Mouse (Mus musculus) forebrain, embryonic 12.5 days (tissue): ENCODE measurements at regions not wholly inside any gene's neighbourhood (a gene's known extent, or its start where the extent isn't known, plus 50 kb on each side); places are given as distances from the start of the nearest gene placed in this dataset.

Experiments
- ATAC-seq: fragments of 200-750 bp; cut with Nextera tagmentation; 2 replicates; pipeline ENCODE4 v1.8.0; 2017; ENCODE audit warnings: moderate TSS enrichment; ENCODE audit not compliant: low FRiP score
- H3K27ac ChIP-seq: fragments of 300-500 bp; sonication (generic); 2 replicates; pipeline ENCODE4 v1.5.1; 2016; ENCODE audit warnings: mild to moderate bottlenecking
- H3K27me3 ChIP-seq: fragments of 300-500 bp; sonication (generic); 2 replicates; pipeline ENCODE4 v1.6.1; 2016; ENCODE audit warnings: mild to moderate bottlenecking
- H3K36me3 ChIP-seq: fragments of 300-500 bp; sonication (generic); replicated peaks from 2 replicates; pipeline ENCODE4 v1.6.1; 2016; ENCODE audit warnings: mild to moderate bottlenecking
- H3K4me1 ChIP-seq: fragments of 300-500 bp; sonication (generic); 2 replicates; pipeline ENCODE4 v1.6.1; 2016
- H3K4me2 ChIP-seq: fragments of 300-500 bp; sonication (generic); 2 replicates; pipeline ENCODE4 v1.6.1; 2016; ENCODE audit warnings: mild to moderate bottlenecking, moderate library complexity
- H3K4me3 ChIP-seq: fragments of 300-500 bp; sonication (generic); replicated peaks from 2 replicates; pipeline ENCODE4 v1.5.1; 2016; ENCODE audit warnings: mild to moderate bottlenecking
- H3K9ac ChIP-seq: fragments of 300-500 bp; sonication (generic); 2 replicates; pipeline ENCODE4 v1.6.1; 2016; ENCODE audit warnings: mild to moderate bottlenecking
- H3K9me3 ChIP-seq: fragments of 300-500 bp; sonication (generic); 2 replicates; pipeline ENCODE4 v1.6.1; 2016
- WGBS: fragments of 180-500 bp; shearing (Covaris S2); methylation state at CpG from one replicate; pipeline ENCODE4 v1.1.7; 2016; 5-methylcytosine and 5-hydroxymethylcytosine counted together

- no peak overlapping the region for H3K4me3 ChIP-seq
- H3K27ac ChIP-seq: no peak overlapping the region
- no peaks in the 10 kb centered on the region for H3K36me3 ChIP-seq
- ATAC-seq: no peak
- no peak overlapping the region for H3K4me2 ChIP-seq
- WGBS: 77% methylated on average over 3 of the region's 3 CpGs
- H3K9ac ChIP-seq: no peak overlapping the region
- peaks cover 18% of the 10 kb centered on the region for H3K4me1 ChIP-seq
- H3K27me3 ChIP-seq: no peaks in the 10 kb centered on the region
- no peaks in the 10 kb centered on the region for H3K9me3 ChIP-seq
Measured at GRCm38 (mm10) chr2:75267949-75268348, 391.1 kb upstream of the Hnrnpa3 start.

- Histone ChIP-seq H3K9ac (no peak overlapping the region), H3K9me3 (no peaks in the 10 kb centered on the region), H3K4me1 (peaks cover 18% of the 10 kb centered on the region), H3K27ac (peak overlapping the region; percentile 44), H3K4me3 (no peak overlapping the region), H3K4me2 (no peak overlapping the region), H3K36me3 (no peaks in the 10 kb centered on the region), H3K27me3 (no peaks in the 10 kb centered on the region)
- WGBS: 28% methylated on average over 8 of the region's 8 CpGs
- ATAC-seq: peak; percentile 92
Measured at GRCm38 (mm10) chr2:75269446-75269845, 389.6 kb upstream of the Hnrnpa3 start.

GRCm38 (mm10) chr2:75270115-75270514 is 388.9 kb upstream of the Hnrnpa3 start:
- Histone ChIP-seq H3K4me3 (no peak overlapping the region), H3K36me3 (no peaks in the 10 kb centered on the region), H3K9ac (no peak overlapping the region), H3K27me3 (no peaks in the 10 kb centered on the region), H3K9me3 (no peaks in the 10 kb centered on the region), H3K4me1 (peaks cover 18% of the 10 kb centered on the region), H3K4me2 (no peak overlapping the region), H3K27ac (peak overlapping the region; percentile 59; the same call in 1 of the 2 replicates)
- WGBS: 84% methylated on average over 4 of the region's 4 CpGs
- no peak for ATAC-seq

- no peak for ATAC-seq
- H3K36me3 ChIP-seq: no peaks in the 10 kb centered on the region
- no peaks in the 10 kb centered on the region for H3K4me1 ChIP-seq
- no peaks in the 10 kb centered on the region for H3K27me3 ChIP-seq
- no peak overlapping the region for H3K9ac ChIP-seq
- no peak overlapping the region for H3K4me3 ChIP-seq
- no peak overlapping the region for H3K4me2 ChIP-seq
- 76% methylated on average over 1 of the region's 1 CpGs for WGBS
- H3K27ac ChIP-seq: no peak overlapping the region
- H3K9me3 ChIP-seq: no peaks in the 10 kb centered on the region
Measured at GRCm38 (mm10) chr2:75287900-75288299, 371.2 kb upstream of the Hnrnpa3 start.

GRCm38 (mm10) chr2:75291674-75292073 is 367.4 kb upstream of the Hnrnpa3 start:
- Histone ChIP-seq H3K4me3 (no peak overlapping the region), H3K27me3 (no peaks in the 10 kb centered on the region), H3K9ac (no peak overlapping the region), H3K27ac (no peak overlapping the region), H3K4me1 (no peaks in the 10 kb centered on the region), H3K9me3 (no peaks in the 10 kb centered on the region), H3K36me3 (no peaks in the 10 kb centered on the region), H3K4me2 (no peak overlapping the region)
- no peak for ATAC-seq
- 92% methylated on average over 2 of the region's 2 CpGs for WGBS

GRCm38 (mm10) chr2:75306821-75307220 is 352.2 kb upstream of the Hnrnpa3 start:
- no peak overlapping the region for H3K4me2 ChIP-seq
- no peaks in the 10 kb centered on the region for H3K9me3 ChIP-seq
- H3K4me3 ChIP-seq: no peak overlapping the region
- ATAC-seq: no peak
- no peaks in the 10 kb centered on the region for H3K27me3 ChIP-seq
- no peaks in the 10 kb centered on the region for H3K36me3 ChIP-seq
- peaks cover 4% of the 10 kb centered on the region; the same call in 1 of the 2 replicates for H3K4me1 ChIP-seq
- WGBS: 74% methylated on average over 3 of the region's 3 CpGs
- no peak overlapping the region for H3K9ac ChIP-seq
- no peak overlapping the region for H3K27ac ChIP-seq

- 34% methylated on average over 4 of the region's 4 CpGs for WGBS
- H3K36me3 ChIP-seq: no peaks in the 10 kb centered on the region
Measured at GRCm38 (mm10) chr2:75311191-75311590, 347.9 kb upstream of the Hnrnpa3 start.

GRCm38 (mm10) chr2:75312246-75312645 is 346.8 kb upstream of the Hnrnpa3 start:
- Histone ChIP-seq H3K4me3 (no peak overlapping the region), H3K9me3 (no peaks in the 10 kb centered on the region), H3K9ac (no peak overlapping the region), H3K27me3 (peaks cover 11% of the 10 kb centered on the region; the same call in 1 of the 2 replicates), H3K4me2 (no peak overlapping the region), H3K4me1 (peaks cover 7% of the 10 kb centered on the region), H3K36me3 (no peaks in the 10 kb centered on the region), H3K27ac (no peak overlapping the region)
- 15% methylated on average over 7 of the region's 7 CpGs for WGBS
- ATAC-seq: no peak

More at GRCm38 (mm10) chr2:75311191-75311590, 347.9 kb upstream of the Hnrnpa3 start:
- no peak overlapping the region for H3K4me2 ChIP-seq
- no peak overlapping the region for H3K9ac ChIP-seq
- H3K9me3 ChIP-seq: no peaks in the 10 kb centered on the region
- peaks cover 11% of the 10 kb centered on the region; the same call in 1 of the 2 replicates for H3K27me3 ChIP-seq
- H3K4me3 ChIP-seq: no peak overlapping the region
- H3K4me1 ChIP-seq: peaks cover 7% of the 10 kb centered on the region
- H3K27ac ChIP-seq: no peak overlapping the region
- no peak for ATAC-seq

GRCm38 (mm10) chr2:75315341-75315740 is 343.7 kb upstream of the Hnrnpa3 start:
- no peak overlapping the region for H3K27ac ChIP-seq
- no peaks in the 10 kb centered on the region for H3K9me3 ChIP-seq
- H3K9ac ChIP-seq: no peak overlapping the region
- no peaks in the 10 kb centered on the region for H3K36me3 ChIP-seq
- H3K4me1 ChIP-seq: peaks cover 7% of the 10 kb centered on the region
- H3K27me3 ChIP-seq: peaks cover 11% of the 10 kb centered on the region; the same call in 1 of the 2 replicates
- WGBS: 54% methylated on average over 7 of the region's 7 CpGs
- H3K4me2 ChIP-seq: no peak overlapping the region
- no peak for ATAC-seq
- H3K4me3 ChIP-seq: no peak overlapping the region

- H3K4me2 ChIP-seq: no peak overlapping the region
- 54% methylated on average over 5 of the region's 5 CpGs for WGBS
- H3K4me1 ChIP-seq: peaks cover 2% of the 10 kb centered on the region; the same call in 1 of the 2 replicates
- H3K9me3 ChIP-seq: no peaks in the 10 kb centered on the region
- H3K27me3 ChIP-seq: peaks cover 8% of the 10 kb centered on the region; the same call in 1 of the 2 replicates
- ATAC-seq: no peak
- no peak overlapping the region for H3K27ac ChIP-seq
- H3K4me3 ChIP-seq: no peak overlapping the region
- no peaks in the 10 kb centered on the region for H3K36me3 ChIP-seq
- H3K9ac ChIP-seq: no peak overlapping the region
Measured at GRCm38 (mm10) chr2:75318190-75318589, 340.9 kb upstream of the Hnrnpa3 start.

- Histone ChIP-seq H3K4me3 (no peak overlapping the region), H3K27me3 (no peaks in the 10 kb centered on the region), H3K27ac (no peak overlapping the region), H3K36me3 (no peaks in the 10 kb centered on the region), H3K9ac (no peak overlapping the region), H3K9me3 (no peaks in the 10 kb centered on the region), H3K4me2 (no peak overlapping the region), H3K4me1 (no peaks in the 10 kb centered on the region)
- WGBS: 87% methylated on average over 10 of the region's 10 CpGs
- ATAC-seq: no peak
Measured at GRCm38 (mm10) chr2:75324146-75324749, 334.8 kb upstream of the Hnrnpa3 start.

GRCm38 (mm10) chr2:75329598-75329997 is 329.5 kb upstream of the Hnrnpa3 start:
- Histone ChIP-seq H3K27ac (no peak overlapping the region), H3K4me1 (no peaks in the 10 kb centered on the region), H3K27me3 (no peaks in the 10 kb centered on the region), H3K9me3 (no peaks in the 10 kb centered on the region), H3K36me3 (no peaks in the 10 kb centered on the region), H3K9ac (no peak overlapping the region), H3K4me2 (no peak overlapping the region), H3K4me3 (no peak overlapping the region)
- WGBS: 90% methylated on average over 2 of the region's 2 CpGs
- no peak for ATAC-seq

- no peaks in the 10 kb centered on the region for H3K4me1 ChIP-seq
- H3K4me2 ChIP-seq: no peak overlapping the region
- H3K36me3 ChIP-seq: no peaks in the 10 kb centered on the region
- H3K27ac ChIP-seq: no peak overlapping the region
- H3K4me3 ChIP-seq: no peak overlapping the region
- 82% methylated on average over 2 of the region's 2 CpGs for WGBS
- no peak for ATAC-seq
- H3K9me3 ChIP-seq: no peaks in the 10 kb centered on the region
- no peaks in the 10 kb centered on the region for H3K27me3 ChIP-seq
- no peak overlapping the region for H3K9ac ChIP-seq
Measured at GRCm38 (mm10) chr2:75341310-75341709, 317.8 kb upstream of the Hnrnpa3 start.
